Mouse (Mus musculus) heart, postnatal 10 days (tissue): ENCODE data around the gene Myrf. TPM values are rescaled to one million over a fixed set of nuclear protein-coding genes. Genes with fewer than 3 reads are reported as not detected.
"Not testable (repeated sequence)": the region's sequence is repeated elsewhere in the genome, so short reads cannot be mapped to it uniquely, and the experiment has no call there.

ENCODE experiments used
- DNase-seq, 2 experiments: peaks; one replicate each; pipeline ENCODE4 v3.0.0; 2021
- intact Hi-C: fragments of 180-260 bp; cut with DNase I; formaldehyde crosslinking; loops from one replicate; pipeline ENCODE4 v1.15.1; 2025
- total RNA-seq, 2 experiments: library from RNA; stranded (reverse); gene quantifications; 2 replicates each; pipeline ENCODE4 v1.2.3; 2021

Gene Myrf
- total RNA-seq, 2 experiments from 2014 or later: 5.7 to 9.1 TPM

GRCm38 (mm10) chr19:10183299-10183983 is 57.1 kb downstream of the Myrf start:
- intact Hi-C loops: loop anchor here (2.0 to 5.0 kb wide), 2 partner anchors 83 to 146 kb away; partner anchors contain the start of gene Fads2
- DNase-seq: peak; percentile 80 to 82

- DNase-seq: peak; percentile 94 to 95
- intact Hi-C loops: loop anchor here (2.0 to 5.0 kb wide), 2 partner anchors 82 to 145 kb away; partner anchors contain the start of gene Fads2
Measured at GRCm38 (mm10) chr19:10182670-10183298, 57.8 kb downstream of the Myrf start, which contains the start of gene Fads1. Gene Fads1 (plus strand): TSS chr19:10182888.

GRCm38 (mm10) chr19:10182142-10182541 is 58.4 kb downstream of the Myrf start:
- intact Hi-C loops: loop anchor here (2.0 to 5.0 kb wide), 2 partner anchors 81 to 145 kb away; partner anchors contain the start of gene Fads2
- no peak for DNase-seq

GRCm38 (mm10) chr19:10181225-10181624 is 59.3 kb downstream of the Myrf start:
- DNase-seq: peak; percentile 31 to 38
- intact Hi-C loops: loop anchor here (5.0 kb wide), 1 partner anchor 144 kb away; no protein-coding TSS in a partner anchor

- intact Hi-C loops: no loop called here
- peak; percentile 29 to 55 for DNase-seq
Measured at GRCm38 (mm10) chr19:10176941-10177372, 63.6 kb downstream of the Myrf start.

GRCm38 (mm10) chr19:10176477-10176876 is 64.1 kb downstream of the Myrf start:
- intact Hi-C loops: no loop called here
- DNase-seq: no peak

GRCm38 (mm10) chr19:10174956-10175355 is 65.6 kb downstream of the Myrf start:
- DNase-seq: no peak
- intact Hi-C loops: no loop called here

- intact Hi-C loops: no loop called here
- no peak for DNase-seq
Measured at GRCm38 (mm10) chr19:10173844-10174539, 66.6 kb downstream of the Myrf start.

- DNase-seq: no peak
- intact Hi-C loops: no loop called here
Measured at GRCm38 (mm10) chr19:10173116-10173718, 67.3 kb downstream of the Myrf start.

- DNase-seq: no peak
- intact Hi-C loops: no loop called here
Measured at GRCm38 (mm10) chr19:10171846-10172245, 68.7 kb downstream of the Myrf start.

- no peak for DNase-seq
- intact Hi-C loops: no loop called here
Measured at GRCm38 (mm10) chr19:10171359-10171758, 69.2 kb downstream of the Myrf start.

GRCm38 (mm10) chr19:10170466-10170865 is 70.1 kb downstream of the Myrf start:
- intact Hi-C loops: no loop called here
- no peak for DNase-seq

GRCm38 (mm10) chr19:10169692-10170330 is 70.7 kb downstream of the Myrf start:
- intact Hi-C loops, DNase-seq: not testable (repeated sequence)

- intact Hi-C loops: no loop called here
- no peak for DNase-seq
Measured at GRCm38 (mm10) chr19:10169179-10169578, 71.4 kb downstream of the Myrf start.

- DNase-seq: no peak
- intact Hi-C loops: no loop called here
Measured at GRCm38 (mm10) chr19:10168441-10168840, 72.1 kb downstream of the Myrf start.

- no peak for DNase-seq
- intact Hi-C loops: no loop called here
Measured at GRCm38 (mm10) chr19:10167951-10168350, 72.6 kb downstream of the Myrf start.

- no peak for DNase-seq
- intact Hi-C loops: no loop called here
Measured at GRCm38 (mm10) chr19:10167112-10167511, 73.4 kb downstream of the Myrf start.

GRCm38 (mm10) chr19:10165928-10166327 is 74.6 kb downstream of the Myrf start:
- intact Hi-C loops, DNase-seq: not testable (repeated sequence)

GRCm38 (mm10) chr19:10163896-10164295 is 76.7 kb downstream of the Myrf start:
- intact Hi-C loops: no loop called here
- DNase-seq: no peak
